Mouse (Mus musculus) yolk sac, embryonic 10.5 days (tissue): ENCODE measurements around the gene Gpsm3.

Source experiments
- DNase-seq: peaks from one replicate; pipeline ENCODE4 v3.0.0-alpha.2; 2017; ENCODE audit warnings: low spot score

The Gpsm3 gene

DNA sequence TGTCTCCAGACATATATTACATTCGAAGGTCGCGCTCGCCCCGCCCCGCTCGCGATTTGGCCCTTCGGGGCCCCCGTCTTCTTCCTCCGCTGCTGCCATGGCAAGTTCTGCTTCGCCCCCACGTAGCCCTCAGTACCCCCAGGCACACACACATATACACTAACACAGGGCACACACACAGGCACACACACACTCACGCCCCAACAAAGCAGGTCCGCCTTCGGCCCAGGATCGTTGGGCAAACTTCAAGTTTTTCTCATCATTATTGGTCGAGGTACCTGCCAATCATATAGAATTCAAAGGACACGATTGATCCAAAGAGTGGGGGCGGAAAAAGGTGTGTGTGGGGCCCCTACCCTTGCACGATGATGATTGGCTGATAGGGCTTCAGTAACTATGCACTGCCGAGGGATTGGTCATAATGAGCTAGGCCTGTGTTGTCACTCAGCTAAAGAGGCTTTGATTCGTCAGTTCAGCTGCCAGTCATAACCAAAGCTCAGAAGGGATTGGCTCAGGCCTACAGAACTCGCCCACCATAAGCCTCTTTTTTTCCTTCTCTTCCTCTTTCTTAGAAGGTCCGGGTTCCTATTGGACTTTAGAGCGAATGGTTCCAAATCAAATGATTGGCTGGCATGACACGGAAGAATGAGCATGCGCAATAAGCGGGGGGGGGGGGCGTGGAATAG is 13.9 kb downstream of the Gpsm3 start, which contains the start of gene Rnf5:
Rnf5 (minus strand) TSS at position 316 of the 686 bp plus-strand sequence.
- peak; percentile 100 for DNase-seq

DNA sequence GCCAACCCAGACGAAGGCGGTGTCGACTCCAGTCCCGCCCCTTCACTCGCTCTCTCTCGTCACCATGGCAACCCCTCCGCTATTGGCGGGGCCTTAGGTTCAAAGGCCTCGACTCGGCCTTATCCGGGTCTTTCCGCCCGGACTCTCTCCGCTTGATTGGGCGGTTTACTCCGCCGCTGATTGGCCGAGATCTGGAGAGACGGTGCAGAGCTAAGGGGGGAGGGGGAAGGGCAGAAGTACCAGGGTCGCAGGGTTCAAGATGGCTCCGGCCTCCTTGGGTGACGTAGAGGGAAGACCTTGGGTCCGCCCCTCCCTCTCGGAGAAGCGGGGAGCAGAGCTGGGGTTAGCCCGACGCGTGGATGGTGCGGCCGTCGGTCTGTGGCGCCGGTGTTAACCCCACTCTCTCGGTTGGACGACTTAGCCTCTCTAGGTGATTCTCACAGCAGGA is 14.5 kb downstream of the Gpsm3 start, which contains the start of gene Agpat1:
Agpat1 (plus strand) TSS at position 202 of the 448 bp plus-strand sequence.
- DNase-seq = no peak

DNA sequence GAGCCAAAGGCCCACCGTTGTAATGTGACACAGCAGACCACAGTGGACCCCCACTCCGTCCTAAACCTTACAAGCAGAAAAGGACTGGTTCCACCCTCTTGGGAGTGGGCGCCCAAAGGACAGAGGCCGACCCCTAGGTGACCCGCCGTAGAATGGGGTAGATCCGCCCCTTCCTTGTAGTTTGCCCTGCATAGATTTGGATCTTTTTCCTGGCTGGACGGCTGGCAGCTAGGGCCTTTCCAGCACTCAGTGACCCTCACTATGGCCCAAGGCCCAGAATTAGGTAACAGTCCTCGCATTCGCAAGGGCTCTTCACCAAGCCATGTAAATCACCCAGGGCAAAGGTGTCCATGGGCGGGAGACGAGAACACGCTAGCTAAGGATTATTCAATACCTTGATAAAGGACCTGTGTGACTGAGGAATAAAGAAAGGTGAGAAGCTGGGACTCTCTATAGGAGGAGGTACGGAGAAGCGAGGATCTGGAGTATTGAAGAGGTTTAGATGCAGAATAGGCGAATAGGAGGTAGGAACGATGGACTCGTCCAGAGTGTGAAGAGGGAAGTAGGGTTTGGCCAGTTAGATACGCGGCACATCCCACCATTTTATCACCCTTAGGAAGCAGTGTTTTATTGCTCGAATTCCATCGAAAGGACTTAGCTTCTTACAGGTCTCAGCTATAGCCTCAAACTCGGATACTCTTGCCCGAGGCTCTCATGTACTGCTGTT is 15.1 kb downstream of the Gpsm3 start:
- DNase-seq = peak; percentile 46

DNA sequence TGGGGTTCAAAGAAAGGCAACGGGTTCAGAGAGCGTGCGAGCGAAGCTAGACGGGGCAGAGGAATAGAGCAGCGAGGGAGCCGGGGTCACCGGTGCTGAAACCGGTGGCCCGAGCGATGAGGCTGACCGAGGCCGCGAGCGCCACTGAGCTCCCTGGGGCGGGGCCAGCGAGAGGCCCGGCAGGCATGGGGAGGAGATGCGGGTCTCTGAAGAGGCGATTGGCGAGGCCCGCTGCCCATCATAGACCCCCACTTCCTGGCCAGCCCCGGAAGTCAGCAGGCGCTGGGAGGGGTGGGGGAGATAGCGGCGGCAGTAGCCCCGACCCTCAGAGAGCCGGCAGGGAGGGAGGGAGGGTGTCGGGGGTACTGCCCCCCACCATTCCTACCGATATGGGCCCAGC is 16.0 kb downstream of the Gpsm3 start:
- DNase-seq = peak; percentile 96

DNA sequence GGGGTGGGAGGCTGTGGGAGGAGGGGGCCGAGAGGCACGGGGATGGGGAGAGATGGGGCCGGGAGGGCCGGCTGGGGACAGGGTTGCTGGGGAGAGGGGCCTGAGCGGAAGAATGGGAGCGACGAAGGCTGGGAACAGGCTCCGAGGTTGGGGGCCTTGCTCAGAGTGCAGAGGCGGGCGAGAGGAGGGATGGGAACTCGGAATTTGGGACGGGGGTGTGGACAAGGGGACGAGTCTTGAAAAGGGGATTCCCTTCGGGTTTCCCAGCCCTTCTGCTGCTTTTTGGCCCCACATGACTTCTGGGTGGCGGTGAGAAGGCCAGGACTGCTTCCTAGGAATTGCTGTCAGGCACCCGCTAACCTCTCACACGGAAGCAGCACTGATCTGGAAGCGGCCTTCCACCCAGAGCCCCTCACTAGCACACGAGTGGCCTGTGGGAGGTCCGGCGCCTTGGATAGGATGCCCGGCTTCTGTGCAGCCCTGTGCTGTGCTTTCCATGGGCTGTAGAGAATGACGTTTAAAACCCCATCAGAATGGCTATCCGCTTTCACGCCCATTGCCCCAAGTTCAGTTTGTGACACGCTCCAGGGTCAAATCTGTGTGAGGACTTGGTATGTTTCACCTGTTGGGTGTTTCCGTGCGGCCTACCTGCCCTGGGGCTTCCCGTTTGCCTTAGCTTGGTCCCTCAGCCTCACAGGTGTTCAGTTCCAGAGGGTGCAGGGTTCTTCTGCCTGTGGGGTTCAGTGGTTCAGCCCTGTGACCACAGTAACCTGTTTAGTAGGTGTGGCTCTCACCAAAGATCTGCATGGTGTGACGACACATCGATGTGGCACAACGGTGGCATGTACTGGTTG is 16.8 kb downstream of the Gpsm3 start:
- no peak for DNase-seq

DNA sequence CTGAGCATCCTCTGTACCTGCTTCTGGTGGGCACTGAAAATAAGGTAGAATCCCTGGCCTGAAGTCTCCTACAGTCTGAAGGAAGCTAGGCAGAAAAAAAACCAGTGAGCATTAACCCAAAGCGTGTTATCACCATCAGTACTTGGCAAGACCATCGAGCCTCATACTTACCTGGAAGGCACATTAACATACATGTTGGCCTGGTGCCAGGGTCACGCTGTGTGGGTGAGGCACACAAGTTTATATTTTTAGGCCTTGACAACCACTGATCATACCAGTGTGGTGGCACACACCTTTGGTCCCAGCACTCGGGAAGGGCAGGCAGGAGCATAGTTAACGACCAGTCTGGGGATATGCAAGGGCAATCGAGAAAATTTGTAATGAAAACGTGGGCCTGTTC is 18.4 kb downstream of the Gpsm3 start:
- no peak for DNase-seq

DNA sequence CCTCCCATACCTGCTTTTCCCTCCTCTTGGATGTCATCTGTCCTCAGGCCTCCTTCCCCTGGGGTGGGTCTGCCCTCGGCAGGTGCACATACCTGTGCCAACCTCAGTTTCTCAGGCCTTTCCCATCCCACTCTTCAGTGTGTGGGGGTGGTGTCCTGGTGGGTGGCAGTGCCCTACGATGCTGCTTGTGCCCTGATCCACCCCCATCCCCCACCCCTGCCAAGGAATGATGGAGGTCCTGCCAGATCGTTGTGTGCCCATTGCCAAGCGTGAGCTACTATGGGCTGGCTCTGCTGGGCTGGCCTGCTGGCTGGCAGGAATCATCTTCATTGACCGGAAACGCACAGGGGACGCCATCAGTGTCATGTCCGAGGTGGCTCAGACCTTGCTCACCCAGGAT is 21.4 kb downstream of the Gpsm3 start:
- no peak for DNase-seq

DNA sequence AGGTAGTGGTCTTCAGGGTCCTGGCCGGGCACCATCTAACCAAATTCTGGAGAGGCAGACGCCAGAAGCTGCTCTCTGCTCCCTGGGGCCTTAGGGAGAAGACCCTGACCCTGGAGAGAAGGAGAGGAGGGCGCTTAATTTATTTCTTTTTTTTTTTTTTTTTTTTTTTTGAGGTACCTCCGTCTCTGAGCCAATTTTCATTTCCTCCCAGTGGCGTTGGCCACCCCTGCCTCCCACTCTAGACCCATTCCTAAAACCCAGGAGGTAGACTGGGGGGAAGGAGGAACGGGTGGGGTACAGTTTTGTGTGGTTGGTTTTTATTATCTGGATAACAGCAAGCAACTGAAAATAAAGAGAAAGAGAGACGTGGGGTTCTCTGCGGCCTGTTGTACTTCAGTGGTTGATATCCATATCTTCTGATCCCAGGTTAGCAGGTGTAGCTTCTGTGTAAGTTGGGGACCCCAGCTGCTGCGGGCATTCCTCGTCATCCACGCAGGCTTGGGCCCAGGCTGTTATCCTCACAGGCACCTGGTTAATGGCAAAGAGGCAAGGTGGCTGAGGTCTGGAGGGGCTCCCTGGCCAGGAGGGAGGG is 23.5 kb downstream of the Gpsm3 start:
- no peak for DNase-seq

DNA sequence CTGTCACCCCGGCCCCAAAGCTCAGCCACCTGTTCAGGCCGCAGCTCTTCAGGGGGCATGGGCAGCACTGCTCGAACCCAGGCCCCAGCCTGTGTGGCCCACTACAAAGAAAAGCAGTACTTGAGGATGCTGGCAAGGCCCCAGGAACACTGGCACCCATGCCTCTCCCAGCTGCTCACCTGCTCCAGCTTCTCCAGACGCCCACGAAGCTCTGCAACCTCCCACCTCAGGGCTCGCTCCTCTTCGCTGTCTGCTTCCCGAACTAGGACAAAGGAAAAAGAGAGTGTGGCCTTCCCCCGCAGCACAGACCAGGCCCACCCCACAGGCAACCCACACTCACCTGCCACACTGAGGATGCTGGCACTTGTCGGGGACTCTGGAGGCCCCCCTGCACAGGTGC is 24.2 kb downstream of the Gpsm3 start:
- no peak for DNase-seq

DNA sequence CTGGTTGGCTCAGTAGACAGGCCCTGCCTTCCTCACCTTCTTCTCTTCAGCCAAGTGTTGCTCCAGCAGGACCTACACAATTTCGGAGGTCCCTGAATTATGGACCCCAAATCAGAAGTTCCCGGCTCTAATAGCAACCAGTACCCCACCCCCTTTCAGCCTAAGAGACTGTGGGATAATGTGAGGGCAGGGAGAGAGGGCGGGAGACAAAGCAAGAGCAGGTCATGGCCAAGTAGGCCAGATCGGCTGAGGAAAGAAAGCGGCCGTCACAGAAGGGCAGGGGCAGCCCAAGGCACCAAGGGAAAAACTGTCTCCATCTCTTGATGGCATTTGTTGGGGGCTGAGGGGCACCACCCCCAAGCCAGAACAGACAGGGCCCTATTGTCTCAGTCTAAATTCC is 26.3 kb downstream of the Gpsm3 start, which contains the start of gene Egfl8:
Egfl8 (minus strand) TSS at position 101 of the 400 bp plus-strand sequence.
- DNase-seq = no peak

DNA sequence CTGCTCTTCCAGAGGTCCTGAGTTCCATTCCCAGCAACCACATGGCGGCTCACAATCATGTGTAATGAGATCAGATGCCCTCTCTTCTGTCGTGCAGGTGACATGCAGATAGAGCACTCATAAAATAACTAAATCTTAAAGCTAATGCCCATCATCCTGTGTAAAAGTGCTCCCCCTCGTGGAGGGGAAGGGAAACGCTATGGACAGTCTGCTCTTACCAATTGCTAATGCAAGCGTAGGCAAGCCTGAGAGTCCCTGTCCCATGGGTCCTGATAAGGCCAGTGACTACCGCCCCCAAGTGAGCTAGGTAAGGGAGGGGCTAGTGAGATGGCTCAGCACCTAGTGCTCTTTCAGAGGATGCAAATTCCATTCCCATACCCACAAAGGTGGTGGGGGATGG is 29.4 kb downstream of the Gpsm3 start:
- peak; percentile 49 for DNase-seq

DNA sequence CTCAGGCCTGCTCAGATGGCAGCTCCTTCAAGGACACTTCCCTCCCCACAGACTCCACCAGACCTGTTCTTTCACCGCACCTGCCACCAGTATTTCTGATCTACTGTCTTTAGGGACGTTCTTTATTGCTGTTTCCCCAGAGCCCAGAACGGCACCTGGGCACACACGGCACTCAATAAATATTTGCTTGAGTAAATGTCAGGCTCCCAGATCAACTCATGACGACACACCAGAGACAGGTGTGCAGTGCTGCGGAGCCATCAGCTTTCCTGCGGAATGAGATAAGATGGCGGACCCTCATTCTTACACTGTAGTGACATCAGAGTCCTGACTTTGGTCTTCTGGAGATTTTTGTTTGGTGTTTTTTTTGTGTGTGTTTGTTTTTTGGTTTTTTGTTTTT is 31.4 kb downstream of the Gpsm3 start:
- DNase-seq = no peak

DNA sequence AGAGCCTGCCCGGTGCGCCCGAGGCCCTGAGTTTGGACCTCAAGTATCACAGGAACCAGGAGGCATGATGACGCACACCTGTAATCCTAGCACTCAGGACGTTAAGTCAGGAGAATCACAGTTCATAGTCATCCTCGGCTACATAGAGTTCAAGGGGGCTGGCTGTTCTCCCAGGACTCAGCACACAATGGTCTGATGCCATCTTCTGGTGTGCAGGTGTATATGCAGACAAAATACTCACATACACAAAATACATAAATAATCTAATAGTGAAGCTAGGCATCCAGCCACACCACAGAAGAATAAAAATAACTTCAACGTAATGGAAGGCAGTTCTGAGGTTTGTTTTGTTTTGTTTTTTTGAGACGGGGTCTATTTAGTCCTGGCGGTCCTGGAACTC is 33.6 kb downstream of the Gpsm3 start:
- DNase-seq = no peak

DNA sequence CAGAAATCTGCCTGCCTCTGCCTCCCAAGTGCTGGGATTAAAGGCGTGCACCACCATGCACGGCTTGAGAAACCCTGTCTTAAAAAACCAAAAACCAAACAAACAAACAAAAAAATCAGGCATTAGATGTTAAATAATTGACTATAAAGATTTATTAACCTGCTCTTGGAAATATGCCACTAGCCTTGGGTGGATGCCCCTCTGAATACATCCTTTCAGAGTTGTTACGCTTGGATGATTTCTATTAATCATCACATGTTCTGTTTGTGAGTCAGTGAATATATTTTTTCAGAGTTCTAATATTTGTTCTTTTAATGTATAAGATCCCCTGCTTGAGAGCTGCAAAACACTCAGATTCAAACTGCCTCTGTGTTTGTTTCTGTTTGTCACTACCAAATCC is 35.4 kb downstream of the Gpsm3 start:
- no peak for DNase-seq

DNA sequence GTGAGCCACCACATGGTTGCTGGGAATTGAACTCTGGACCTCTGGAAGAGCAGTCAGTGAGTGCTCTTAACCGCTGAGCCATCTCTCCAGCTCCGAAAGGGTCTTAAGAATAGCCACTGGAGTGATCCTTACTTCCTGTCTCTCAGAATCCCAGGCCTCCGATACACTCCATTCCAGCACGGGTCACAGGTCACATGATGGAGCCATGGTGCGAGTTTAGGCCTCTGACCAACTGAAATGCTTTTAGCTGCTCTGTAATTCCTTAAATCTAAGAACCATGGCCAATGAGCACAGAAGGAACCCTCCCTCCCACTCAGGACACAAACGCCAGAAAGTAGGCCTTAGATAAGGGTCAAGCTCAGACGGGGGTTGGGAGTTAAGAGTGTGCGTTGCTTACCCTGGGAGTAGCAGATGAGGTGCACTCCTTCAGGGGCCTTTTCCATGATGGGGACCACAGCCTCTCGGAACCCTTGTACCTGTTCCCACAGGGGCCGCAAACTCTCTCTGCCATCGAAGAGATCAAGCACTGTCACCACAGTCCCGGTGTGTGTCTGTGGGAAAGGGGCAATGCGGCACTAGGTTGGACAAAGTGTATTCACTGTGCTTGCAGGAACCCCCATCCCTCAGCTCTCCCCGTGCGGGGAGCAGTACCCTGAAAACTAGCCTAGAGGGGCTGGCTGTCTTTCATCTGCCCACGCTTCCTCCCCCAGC is 36.6 kb downstream of the Gpsm3 start:
- no peak for DNase-seq

DNA sequence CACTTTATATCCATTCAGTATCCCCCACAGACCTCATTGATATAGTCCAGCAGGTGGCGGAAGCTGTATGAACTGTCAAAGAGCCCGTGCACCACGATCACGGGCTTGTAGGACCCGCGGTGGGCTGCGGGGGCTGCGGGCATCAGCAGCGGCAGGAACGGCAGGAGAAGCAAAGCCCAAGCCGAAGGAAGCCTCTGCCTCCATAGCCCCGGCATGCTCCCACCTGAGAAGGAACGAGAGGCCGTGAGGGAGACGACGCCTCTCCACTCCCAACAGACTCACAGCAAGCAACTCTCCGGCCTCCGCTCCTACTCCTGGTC is 37.1 kb downstream of the Gpsm3 start:
- peak; percentile 65 for DNase-seq

DNA sequence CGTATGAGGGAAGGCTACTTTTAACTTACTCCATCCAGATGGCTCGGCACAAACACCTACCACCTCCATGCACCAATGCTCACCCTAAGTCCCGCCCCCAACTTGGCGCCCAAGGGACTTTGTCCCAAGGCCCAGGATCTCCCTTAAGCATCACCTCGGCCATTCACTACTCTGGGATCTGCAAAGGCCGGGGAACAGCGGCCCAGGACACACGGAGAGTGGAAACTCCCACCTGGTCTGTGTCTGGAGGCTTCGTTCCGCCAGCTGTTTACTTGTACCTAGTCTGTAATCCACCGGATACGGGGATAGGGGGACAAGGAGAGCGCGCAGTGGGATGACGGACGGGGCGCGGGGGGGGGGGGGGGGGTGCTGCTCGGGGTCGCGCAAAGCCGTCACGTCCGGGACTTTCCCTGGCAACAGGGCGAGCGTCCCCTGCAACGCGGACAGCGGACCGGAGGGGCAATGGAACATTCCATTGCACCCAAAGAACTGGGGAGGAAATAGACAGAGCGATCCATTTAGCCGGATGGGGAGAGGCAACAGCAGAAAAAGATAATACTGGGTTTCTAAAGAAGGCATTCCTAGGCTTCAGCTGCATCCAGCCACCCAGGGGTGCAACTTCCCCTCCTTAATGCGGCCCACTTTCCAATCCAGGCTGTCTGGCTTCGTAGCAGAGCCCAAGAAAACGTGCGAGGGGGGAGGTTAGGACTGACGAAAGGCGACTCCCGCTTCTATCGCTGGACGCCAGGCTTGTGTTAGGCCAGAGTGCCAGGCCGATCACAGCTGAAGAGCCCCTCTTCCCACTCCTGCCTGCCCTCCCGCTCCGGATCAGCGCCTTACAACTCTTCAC is 37.7 kb downstream of the Gpsm3 start:
- DNase-seq = peak; percentile 94

DNA sequence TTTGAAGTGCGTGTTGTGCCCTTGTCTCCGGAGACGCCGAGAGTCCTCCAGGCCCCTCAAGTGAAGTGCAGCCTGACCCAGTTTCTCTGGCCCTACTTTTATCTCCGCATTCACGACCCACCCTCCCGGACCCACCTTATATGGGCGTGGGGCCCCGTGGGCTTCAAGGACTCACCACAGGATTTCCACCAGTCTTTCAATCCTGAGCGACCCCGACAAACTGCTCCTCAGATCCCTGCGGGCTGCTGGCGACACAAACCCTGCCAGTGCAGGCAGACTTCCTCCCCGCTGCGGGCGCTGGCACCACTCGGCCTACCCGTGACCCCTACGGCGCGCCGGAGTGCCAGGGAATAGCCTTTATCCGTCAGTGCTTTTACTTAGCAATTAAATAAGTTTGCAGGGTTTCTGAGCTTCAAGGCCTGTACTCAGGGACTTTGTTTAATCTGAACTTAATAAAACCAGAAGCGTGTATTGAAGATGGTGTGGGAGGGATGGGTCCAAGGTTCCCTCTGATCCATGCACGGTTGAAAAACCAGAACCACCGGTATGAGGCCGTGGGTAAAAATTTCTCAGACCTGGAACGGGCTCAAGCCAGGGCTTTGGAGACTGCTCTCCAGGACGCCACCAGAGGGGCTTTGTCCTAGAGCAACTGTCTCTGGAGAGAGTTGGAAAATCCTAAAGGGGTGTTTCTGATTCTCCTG is 38.5 kb downstream of the Gpsm3 start, which contains the start of gene Ppt2:
Ppt2 (minus strand) TSS at position 568 of the 701 bp plus-strand sequence.
- no peak for DNase-seq

DNA sequence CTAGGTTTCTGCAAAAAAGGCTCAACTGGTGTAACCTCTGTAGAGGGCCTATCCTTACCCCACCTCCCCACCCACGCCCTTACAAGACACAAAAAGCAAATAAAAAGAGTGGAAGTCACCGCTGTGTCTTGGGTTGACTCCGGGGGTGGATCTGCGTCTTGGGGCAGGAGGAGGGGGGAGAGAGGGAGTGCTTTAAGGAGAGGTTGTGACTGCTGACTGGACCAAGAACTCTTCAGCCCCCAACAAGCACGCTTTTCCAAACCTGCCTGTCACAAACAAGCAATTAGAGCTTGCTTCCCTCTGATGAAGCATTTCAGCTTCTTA is 39.0 kb downstream of the Gpsm3 start:
- no peak for DNase-seq

DNA sequence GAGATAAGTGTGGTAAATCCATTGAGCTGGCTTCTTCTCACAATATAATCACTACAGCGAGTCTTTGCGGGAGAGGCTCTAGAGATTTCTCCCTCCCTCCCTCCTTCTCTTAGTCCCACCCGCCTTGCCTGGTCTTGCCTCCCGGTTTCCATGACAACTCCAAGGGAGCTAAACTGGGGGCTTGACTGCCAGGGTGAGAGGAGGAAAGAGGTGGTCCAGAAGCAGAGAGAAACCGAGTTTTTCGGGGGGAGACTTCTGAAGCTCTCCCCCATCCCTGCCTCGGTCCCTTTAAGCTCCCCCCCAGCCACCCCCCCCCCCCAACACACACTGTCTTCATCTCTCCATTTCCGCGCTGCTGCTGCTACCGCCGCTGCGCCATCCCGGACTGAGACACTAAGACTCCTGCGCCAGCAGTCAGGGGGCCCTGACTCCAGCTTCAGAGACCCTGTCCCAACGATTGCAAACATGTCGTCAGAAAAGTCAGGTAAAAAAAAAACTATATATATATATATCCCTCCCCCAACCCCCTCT is 39.7 kb downstream of the Gpsm3 start, which contains the start of gene Prrt1:
Prrt1 (plus strand) TSS at position 313 of the 531 bp plus-strand sequence.
- no peak for DNase-seq
